Mouse (Mus musculus) intestine, embryonic 14.5 days (tissue): ENCODE results near the gene Cd79b. TPM values are rescaled to one million over a fixed set of nuclear protein-coding genes. Genes with fewer than 3 reads are reported as not detected.
"Not testable (repeated sequence)": the region's sequence is repeated elsewhere in the genome, so short reads cannot be mapped to it uniquely, and the experiment has no call there.

Experiments
- ATAC-seq: fragments of 200-750 bp; cut with Nextera tagmentation; replicated peaks from 2 replicates; pipeline ENCODE4 v1.8.0; 2017; ENCODE audit warnings: low read depth, moderate number of reproducible peaks, moderate TSS enrichment, moderate library complexity; ENCODE audit not compliant: low FRiP score, low TSS enrichment
- DNase-seq: peaks from one replicate; pipeline ENCODE4 v3.0.0-alpha.2; 2018; ENCODE audit warnings: low spot score
- H3K27ac ChIP-seq: fragments of 300-500 bp; sonication (generic); 2 replicates; pipeline ENCODE4 v1.5.1; 2014; ENCODE audit warnings: low read depth, mild to moderate bottlenecking, control low read depth
- H3K27me3 ChIP-seq: fragments of 300-500 bp; sonication (generic); replicated peaks from 2 replicates; pipeline ENCODE4 v1.6.1; 2014; ENCODE audit warnings: low read length, control low read depth; ENCODE audit not compliant: control insufficient read depth, insufficient read depth
- H3K36me3 ChIP-seq: fragments of 300-500 bp; sonication (generic); 2 replicates; pipeline ENCODE4 v1.6.1; 2014; ENCODE audit warnings: low read length, control low read depth; ENCODE audit not compliant: control insufficient read depth, insufficient read depth
- H3K4me1 ChIP-seq: fragments of 300-500 bp; sonication (generic); replicated peaks from 2 replicates; pipeline ENCODE4 v1.6.1; 2014; ENCODE audit warnings: low read length, control low read depth, mixed read lengths; ENCODE audit not compliant: control insufficient read depth, insufficient read depth
- H3K4me2 ChIP-seq: fragments of 300-500 bp; sonication (generic); 2 replicates; pipeline ENCODE4 v1.6.1; 2014; ENCODE audit warnings: low read length
- H3K4me3 ChIP-seq: fragments of 300-500 bp; sonication (generic); 2 replicates; pipeline ENCODE4 v1.5.1; 2014; ENCODE audit warnings: low read depth, low read length, control low read depth, mixed read lengths
- H3K9ac ChIP-seq: fragments of 300-500 bp; sonication (generic); 2 replicates; pipeline ENCODE4 v1.6.1; 2014; ENCODE audit warnings: mild to moderate bottlenecking, low read length
- H3K9me3 ChIP-seq: fragments of 300-500 bp; sonication (generic); 2 replicates; pipeline ENCODE4 v1.6.1; 2016; ENCODE audit warnings: low read length, control low read depth; ENCODE audit not compliant: control insufficient read depth
- WGBS: fragments of 180-500 bp; shearing (Covaris S2); extraction: QIAGEN DNeasy Blood & Tissue Kit; methylation state at CpG from one replicate; pipeline ENCODE4 v1.1.7; 2014; 5-methylcytosine and 5-hydroxymethylcytosine counted together
- polyA plus RNA-seq: library from polyadenylated mRNA; unstranded; fragments of >200 nt; fragmentation: Nextera tagmentation; extraction: Ambion mirVana; gene quantifications from 2 replicates; pipeline ENCODE4 v1.2.1, GENCODE M21; 2014

Cd79b gene
- polyA plus RNA-seq, 1 experiment from 2014 or later: 4.2 TPM

DNA sequence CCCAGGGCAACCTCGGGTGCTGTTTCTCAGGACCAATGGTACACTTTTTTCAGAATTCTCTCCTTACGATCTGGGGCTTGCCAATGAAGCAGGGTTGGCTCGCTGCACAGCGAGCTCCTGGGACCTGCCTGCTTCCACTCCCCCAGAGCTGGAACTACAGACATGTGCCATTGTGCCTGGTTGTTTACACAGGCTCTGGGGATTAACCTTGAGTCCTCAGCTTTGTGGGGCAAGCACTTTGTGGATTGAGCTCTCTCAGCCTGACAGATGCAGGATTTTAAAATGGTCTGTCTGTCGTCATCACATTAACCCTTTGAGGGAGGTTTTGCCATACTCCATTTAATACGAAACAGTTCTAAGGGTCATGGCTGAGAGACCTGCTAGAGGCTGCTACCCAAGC lies 30.3 kb upstream of the Cd79b start:
- Histone ChIP-seq H3K9me3 (no peaks in the 10 kb centered on the region), H3K27ac (no peak overlapping the region), H3K9ac (no peak overlapping the region), H3K4me3 (no peak overlapping the region), H3K4me2 (no peak overlapping the region), H3K4me1 (no peaks in the 10 kb centered on the region), H3K27me3 (no peaks in the 10 kb centered on the region), H3K36me3 (no peaks in the 10 kb centered on the region)
- no peak; the same call in 1 of the 2 replicates for ATAC-seq
- 24% methylated on average over 6 of the region's 6 CpGs for WGBS
- DNase-seq: no peak

- H3K4me3 ChIP-seq: no peak overlapping the region
- H3K4me2 ChIP-seq: no peak overlapping the region
- no peaks in the 10 kb centered on the region for H3K9me3 ChIP-seq
- H3K9ac ChIP-seq: no peak overlapping the region
- no peaks in the 10 kb centered on the region for H3K4me1 ChIP-seq
- WGBS: 79% methylated on average over 9 of the region's 9 CpGs
- ATAC-seq (no peak), DNase-seq (no peak)
- H3K27ac ChIP-seq: no peak overlapping the region
- no peaks in the 10 kb centered on the region for H3K27me3 ChIP-seq
- no peaks in the 10 kb centered on the region for H3K36me3 ChIP-seq
Measured at GRCm38 (mm10) chr11:106340990-106341520, 26.5 kb upstream of the Cd79b start.

DNA sequence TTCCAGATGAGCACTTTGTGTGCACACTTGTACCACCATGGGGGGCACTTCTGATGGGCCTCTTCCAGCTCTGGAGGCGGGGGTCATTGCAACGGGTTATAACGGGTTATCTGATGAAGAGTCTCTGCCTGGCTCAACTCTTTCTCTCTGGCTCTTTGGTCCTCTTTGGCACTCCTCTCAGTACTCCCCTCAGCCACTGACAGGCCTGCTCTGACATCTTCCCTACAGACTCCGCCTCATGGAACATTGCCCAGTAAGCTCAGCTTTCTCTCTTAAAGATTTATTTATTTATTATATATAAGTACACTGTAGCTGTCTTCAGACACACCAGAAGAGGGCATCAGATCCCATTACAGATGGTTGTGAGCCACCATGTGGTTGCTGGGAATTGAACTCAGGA lies 24.8 kb upstream of the Cd79b start:
- not testable (repeated sequence) for H3K27ac ChIP-seq, H3K9ac ChIP-seq, H3K4me1 ChIP-seq, ATAC-seq, H3K4me2 ChIP-seq, H3K27me3 ChIP-seq, H3K4me3 ChIP-seq, H3K36me3 ChIP-seq, DNase-seq, H3K9me3 ChIP-seq
- 80% methylated on average over 4 of the region's 4 CpGs for WGBS

DNA sequence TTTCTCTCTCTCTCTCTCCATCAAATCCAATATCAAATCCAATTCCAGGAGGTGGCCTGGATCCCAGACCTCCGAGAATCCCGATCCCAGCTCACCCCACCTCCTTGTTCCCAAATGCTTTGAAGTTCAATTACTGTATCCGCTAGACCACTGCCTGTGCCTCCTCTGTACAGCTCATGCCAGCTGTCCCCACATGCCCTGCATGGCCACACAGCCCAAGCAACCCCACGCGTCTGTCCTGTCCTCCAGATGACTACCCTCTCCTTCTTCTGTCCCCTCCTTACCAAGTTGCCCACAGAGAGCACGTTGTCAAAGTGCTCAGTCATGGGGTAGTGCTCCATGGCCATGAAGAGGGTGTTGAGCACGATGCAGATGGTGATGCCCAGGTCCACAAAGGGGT lies 24.3 kb upstream of the Cd79b start:
- H3K36me3 ChIP-seq: no peaks in the 10 kb centered on the region
- H3K9me3 ChIP-seq: no peaks in the 10 kb centered on the region
- ATAC-seq: no peak
- no peak overlapping the region for H3K4me3 ChIP-seq
- no peak overlapping the region for H3K27ac ChIP-seq
- H3K9ac ChIP-seq: no peak overlapping the region
- no peaks in the 10 kb centered on the region for H3K27me3 ChIP-seq
- no peak overlapping the region for H3K4me2 ChIP-seq
- WGBS: 76% methylated on average over 7 of the region's 7 CpGs
- no peak for DNase-seq
- H3K4me1 ChIP-seq: no peaks in the 10 kb centered on the region

DNA sequence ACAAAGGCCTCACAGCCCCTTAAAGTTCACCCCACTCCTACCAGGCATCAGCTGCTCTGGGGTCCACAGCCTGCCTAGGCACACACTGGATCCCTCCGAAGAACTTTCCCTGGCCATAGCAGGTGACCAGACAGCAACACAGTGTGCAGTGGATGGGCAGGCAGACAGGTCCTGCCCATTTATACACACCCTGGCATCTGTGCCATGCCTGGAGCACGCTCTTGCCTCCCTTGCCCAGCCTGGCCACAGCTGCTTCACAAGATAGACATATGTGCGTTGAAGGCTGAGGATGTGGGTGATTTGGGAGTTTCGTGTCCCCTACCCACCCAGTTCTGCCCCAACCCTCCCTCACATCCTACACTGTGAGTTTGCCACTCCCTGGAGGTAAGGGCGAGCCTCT lies 23.5 kb upstream of the Cd79b start:
- ATAC-seq (no peak), DNase-seq (no peak)
- no peak overlapping the region for H3K27ac ChIP-seq
- H3K4me1 ChIP-seq: no peaks in the 10 kb centered on the region
- no peaks in the 10 kb centered on the region for H3K9me3 ChIP-seq
- no peaks in the 10 kb centered on the region for H3K27me3 ChIP-seq
- no peak overlapping the region for H3K9ac ChIP-seq
- no peak overlapping the region for H3K4me2 ChIP-seq
- no peak overlapping the region for H3K4me3 ChIP-seq
- no peaks in the 10 kb centered on the region for H3K36me3 ChIP-seq
- 74% methylated on average over 5 of the region's 5 CpGs for WGBS

GRCm38 (mm10) chr11:106334066-106334465 lies 19.5 kb upstream of the Cd79b start:
- H3K27ac ChIP-seq: no peak overlapping the region
- DNase-seq (no peak), ATAC-seq (no peak)

DNA sequence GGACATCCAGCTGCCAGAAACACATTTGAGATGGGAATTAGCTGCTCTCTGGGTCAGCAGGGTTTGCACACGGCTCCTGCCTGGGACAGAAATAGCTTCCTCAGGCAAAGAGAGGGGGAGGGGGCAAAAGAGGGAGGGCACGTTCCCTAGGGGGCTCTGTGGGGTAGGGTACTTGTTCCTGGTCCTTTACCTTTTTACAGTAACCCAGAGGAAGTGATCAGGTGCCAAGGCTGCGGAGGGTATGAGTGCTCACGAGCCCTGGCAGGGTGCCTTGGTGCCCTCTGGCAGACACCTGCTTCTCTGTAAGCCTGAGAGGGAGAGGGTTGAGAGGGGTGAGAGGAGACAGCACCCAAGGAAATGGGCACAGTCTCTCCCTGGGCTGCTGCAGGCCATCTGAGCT lies 17.9 kb upstream of the Cd79b start:
- no peak overlapping the region for H3K27ac ChIP-seq
- DNase-seq (no peak), ATAC-seq (no peak)
- no peak overlapping the region for H3K9ac ChIP-seq
- H3K9me3 ChIP-seq: no peaks in the 10 kb centered on the region
- H3K27me3 ChIP-seq: no peaks in the 10 kb centered on the region
- WGBS: 61% methylated on average over 4 of the region's 4 CpGs
- no peaks in the 10 kb centered on the region for H3K4me1 ChIP-seq
- H3K4me3 ChIP-seq: no peak overlapping the region
- H3K4me2 ChIP-seq: no peak overlapping the region
- H3K36me3 ChIP-seq: no peaks in the 10 kb centered on the region

More at GRCm38 (mm10) chr11:106334066-106334465, 19.5 kb upstream of the Cd79b start:
- Histone ChIP-seq H3K4me2 (no peak overlapping the region), H3K27me3 (no peaks in the 10 kb centered on the region), H3K4me3 (no peak overlapping the region), H3K36me3 (no peaks in the 10 kb centered on the region), H3K4me1 (no peaks in the 10 kb centered on the region), H3K9ac (no peak overlapping the region), H3K9me3 (no peaks in the 10 kb centered on the region)
- 9% methylated on average over 2 of the region's 2 CpGs for WGBS

- ATAC-seq (no peak), DNase-seq (no peak)
- Histone ChIP-seq H3K9ac (no peak overlapping the region), H3K4me2 (no peak overlapping the region), H3K36me3 (no peaks in the 10 kb centered on the region), H3K27me3 (no peaks in the 10 kb centered on the region), H3K4me1 (0 out of 2 replicates have a peak, but pooled peaks cover 3% of the 10 kb centered on the region), H3K9me3 (no peaks in the 10 kb centered on the region), H3K4me3 (no peak overlapping the region), H3K27ac (no peak overlapping the region)
- WGBS: 52% methylated on average over 7 of the region's 7 CpGs
Measured at GRCm38 (mm10) chr11:106329682-106330081, 15.1 kb upstream of the Cd79b start.

- H3K4me2 ChIP-seq: no peak overlapping the region
- ATAC-seq (no peak), DNase-seq (no peak)
- H3K36me3 ChIP-seq: no peaks in the 10 kb centered on the region
- 59% methylated on average over 6 of the region's 6 CpGs for WGBS
- H3K27me3 ChIP-seq: no peaks in the 10 kb centered on the region
- H3K27ac ChIP-seq: no peak overlapping the region
- no peaks in the 10 kb centered on the region for H3K9me3 ChIP-seq
- H3K4me1 ChIP-seq: 0 out of 2 replicates have a peak, but pooled peaks cover 3% of the 10 kb centered on the region
- no peak overlapping the region for H3K9ac ChIP-seq
- no peak overlapping the region for H3K4me3 ChIP-seq
Measured at GRCm38 (mm10) chr11:106329128-106329527, 14.6 kb upstream of the Cd79b start.
